Mouse (Mus musculus) kidney, adult 2 months (tissue): ENCODE results near the gene Rpl36a-ps1.

Source experiments
- CTCF ChIP-seq: fragments of 200-500 bp; conservative IDR thresholded peaks from 2 replicates; pipeline ENCODE4 v1.5.1; 2011; ENCODE audit warnings: low read depth, mild to moderate bottlenecking, control low read depth, low read length, moderate library complexity, mixed read lengths; ENCODE audit not compliant: insufficient read depth, insufficient read length
- POLR2A ChIP-seq: fragments of 200-500 bp; IDR thresholded peaks from one replicate; pipeline ENCODE4 v1.6.1; 2011; ENCODE audit warnings: low read depth, low read length, control low read depth

DNA sequence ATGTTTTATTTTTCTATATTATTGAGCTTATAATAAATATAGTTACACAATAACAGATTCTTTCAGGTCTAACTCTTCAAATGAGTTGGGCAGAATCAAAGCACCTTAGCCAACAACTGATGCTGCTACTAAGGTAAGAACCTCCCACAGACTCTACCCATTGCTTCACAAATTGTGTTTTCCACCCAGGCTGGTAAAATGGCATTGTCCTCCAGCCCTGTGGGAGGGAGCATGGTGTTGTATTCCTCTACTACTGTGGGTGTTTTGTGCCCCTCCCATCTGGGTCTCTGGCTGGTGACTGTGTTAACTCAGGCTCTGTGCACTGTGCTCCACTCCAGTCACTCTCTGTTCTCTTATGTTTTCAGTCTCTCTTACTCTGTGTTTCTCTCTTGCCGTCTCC is 49.4 kb upstream of the Rpl36a-ps1 start:
- TF ChIP-seq POLR2A (no peak), CTCF (no peak)
